Mouse (Mus musculus) liver, adult 2 months (tissue): Measurements from ENCODE around the gene Suv39h2.

Experiments used
- CTCF ChIP-seq: fragments of 200-500 bp; IDR thresholded peaks from 2 replicates; pipeline ENCODE4 v1.5.1; 2011; ENCODE audit warnings: low read depth, low read length, control low read depth
- POLR2A ChIP-seq: fragments of 200-500 bp; IDR thresholded peaks from 2 replicates; pipeline ENCODE4 v1.6.1; 2011; ENCODE audit warnings: low read length, control low read depth; ENCODE audit not compliant: insufficient read depth; ENCODE audit errors: extremely low read depth

GRCm38 (mm10) chr2:3418883-3419431 lies 55.9 kb downstream of the Suv39h2 start:
- TF ChIP-seq POLR2A (no peak; the same call in 1 of the 2 replicates), CTCF (no peak)
